Mouse (Mus musculus) spleen, postnatal 0 days (tissue): ENCODE results near the gene Acy3. TPM values are rescaled to one million over a fixed set of nuclear protein-coding genes. Genes with fewer than 3 reads are reported as not detected.

ENCODE experiments used
- polyA plus RNA-seq: library from polyadenylated mRNA; unstranded; fragments of >200 nt; fragmentation: Nextera tagmentation; extraction: Ambion mirVana; gene quantifications from 2 replicates; pipeline ENCODE4 v1.2.1, GENCODE M21; 2015

Acy3 gene
- 7.9 and 9.8 TPM in 2 replicates for polyA plus RNA-seq

GRCm38 (mm10) chr19:3986334-3986733 is at the start of gene Acy3:
Gene Acy3, plus strand, starts transcription at chr19:3986570.

GRCm38 (mm10) chr19:3958470-3958869 is 27.9 kb upstream of the Acy3 start, which contains the start of gene Aldh3b3:
Gene Aldh3b3, plus strand, starts transcription at chr19:3958645.

GRCm38 (mm10) chr19:3972229-3972628 is 14.1 kb upstream of the Acy3 start, which contains the start of gene Aldh3b2:
Gene Aldh3b2, plus strand, starts transcription at chr19:3972328.

GRCm38 (mm10) chr19:3992416-3992815 is 6.0 kb downstream of the Acy3 start, which contains the start of gene Tbx10:
Gene Tbx10, plus strand, starts transcription at chr19:3992752.

GRCm38 (mm10) chr19:4000119-4000900 is 13.9 kb downstream of the Acy3 start, which contains the start of the genes Nudt8 and Gm49405:
Gene Nudt8, plus strand, starts transcription at chr19:4000580.
Gene Gm49405, plus strand, starts transcription at chr19:4000626.

GRCm38 (mm10) chr19:4003112-4003511 is 16.7 kb downstream of the Acy3 start, which contains the start of gene Doc2g:
Gene Doc2g, plus strand, starts transcription at chr19:4003313.

GRCm38 (mm10) chr19:4012432-4013022 is 26.2 kb downstream of the Acy3 start, which contains the start of gene Ndufv1:
Gene Ndufv1, minus strand, starts transcription at chr19:4012806.

GRCm38 (mm10) chr19:4037788-4038232 is 51.4 kb downstream of the Acy3 start, which contains the start of gene Gstp1:
Gene Gstp1, minus strand, starts transcription at chr19:4037985.

Other genes starting within 250 kb of the Acy3 start
- 9.7 and 11.8 TPM in 2 replicates for gene Kmt5b, start 219.1 kb upstream of the Acy3 start, polyA plus RNA-seq
- gene Chka, start 134.8 kb upstream of the Acy3 start, polyA plus RNA-seq, result 11.0 and 14.0 TPM in 2 replicates
- gene Tcirg1, start 79.4 kb upstream of the Acy3 start, polyA plus RNA-seq, result 23.3 and 40.3 TPM in 2 replicates
- gene Ndufs8, start 73.8 kb upstream of the Acy3 start, polyA plus RNA-seq, result 167 and 176 TPM in 2 replicates
- 12.5 and 18.9 TPM in 2 replicates for gene Aldh3b1, start 56.8 kb upstream of the Acy3 start, polyA plus RNA-seq
- gene Unc93b1, start 51.4 kb upstream of the Acy3 start, polyA plus RNA-seq, result 48.2 and 70.6 TPM in 2 replicates
- 0.08 and 0.15 TPM in 2 replicates for gene Aldh3b3, start 27.9 kb upstream of the Acy3 start, polyA plus RNA-seq
- 0.45 and 0.91 TPM in 2 replicates for gene Aldh3b2, start 14.2 kb upstream of the Acy3 start, polyA plus RNA-seq
- 0.06 TPM in 1 of 2 replicates, not detected in the other for gene Tbx10, start 6.2 kb downstream of the Acy3 start, polyA plus RNA-seq
- gene Nudt8, start 14.0 kb downstream of the Acy3 start, polyA plus RNA-seq, result 20.8 and 22.9 TPM in 2 replicates
- gene Gm49405, start 14.1 kb downstream of the Acy3 start, polyA plus RNA-seq, result 0.71 and 0.87 TPM in 2 replicates
- gene Doc2g, start 16.7 kb downstream of the Acy3 start, polyA plus RNA-seq, result 1.3 and 1.6 TPM in 2 replicates
- 162 and 170 TPM in 2 replicates for gene Ndufv1, start 26.2 kb downstream of the Acy3 start, polyA plus RNA-seq
- gene Gstp1, start 51.4 kb downstream of the Acy3 start, polyA plus RNA-seq, result 309 and 335 TPM in 2 replicates
- 7.4 and 12.0 TPM in 2 replicates for gene Gstp2, start 59.5 kb downstream of the Acy3 start, polyA plus RNA-seq
- gene Gstp3, start 73.0 kb downstream of the Acy3 start, polyA plus RNA-seq, result 30.1 and 31.1 TPM in 2 replicates
- gene Cabp2, start 95.0 kb downstream of the Acy3 start, polyA plus RNA-seq, result 0.19 TPM in 1 of 2 replicates, not detected in the other
- 172 and 193 TPM in 2 replicates for gene Cdk2ap2, start 110.6 kb downstream of the Acy3 start, polyA plus RNA-seq
- gene Pitpnm1, start 113.4 kb downstream of the Acy3 start, polyA plus RNA-seq, result 16.6 and 22.5 TPM in 2 replicates
- 46.8 and 51.7 TPM in 2 replicates for gene Aip, start 139.3 kb downstream of the Acy3 start, polyA plus RNA-seq
- gene Gpr152, start 153.2 kb downstream of the Acy3 start, polyA plus RNA-seq, result not detected in 2 replicates
- gene Cabp4, start 157.5 kb downstream of the Acy3 start, polyA plus RNA-seq, result 0.34 and 0.51 TPM in 2 replicates
- gene Coro1b, start 162.0 kb downstream of the Acy3 start, polyA plus RNA-seq, result 83.9 and 109 TPM in 2 replicates
- 54.1 and 74.8 TPM in 2 replicates for gene Ptprcap, start 167.0 kb downstream of the Acy3 start, polyA plus RNA-seq
- gene Rps6kb2, start 176.8 kb downstream of the Acy3 start, polyA plus RNA-seq, result 30.1 and 37.0 TPM in 2 replicates
- 2.5 and 3.6 TPM in 2 replicates for gene Carns1, start 188.9 kb downstream of the Acy3 start, polyA plus RNA-seq
- gene Tbc1d10c, start 204.7 kb downstream of the Acy3 start, polyA plus RNA-seq, result 26.1 and 34.7 TPM in 2 replicates
- gene Ppp1ca, start 205.5 kb downstream of the Acy3 start, polyA plus RNA-seq, result 442 and 443 TPM in 2 replicates
- gene Rad9a, start 215.1 kb downstream of the Acy3 start, polyA plus RNA-seq, result 17.5 and 19.7 TPM in 2 replicates
- gene Clcf1, start 227.7 kb downstream of the Acy3 start, polyA plus RNA-seq, result 3.2 and 4.0 TPM in 2 replicates
- not detected in 2 replicates for gene AC109138.7, start 227.8 kb downstream of the Acy3 start, polyA plus RNA-seq
- gene Pold4, start 245.3 kb downstream of the Acy3 start, polyA plus RNA-seq, result 30.2 and 35.5 TPM in 2 replicates